Mouse (Mus musculus) frontal cortex, postnatal 36 days (tissue): Measurements from ENCODE around the gene Surf4.
A peak's percentile ranks its signal among the peaks of the same experiment; 100 is the strongest.
"Not testable (repeated sequence)": the region's sequence is repeated elsewhere in the genome, so short reads cannot be mapped to it uniquely, and the experiment has no call there.

ENCODE experiments used
- DNase-seq, 2 experiments: peaks; one replicate each; pipeline ENCODE4 v3.0.0; 2022; ENCODE audit warnings: low spot score in 2 of 2

The Surf4 gene

DNA sequence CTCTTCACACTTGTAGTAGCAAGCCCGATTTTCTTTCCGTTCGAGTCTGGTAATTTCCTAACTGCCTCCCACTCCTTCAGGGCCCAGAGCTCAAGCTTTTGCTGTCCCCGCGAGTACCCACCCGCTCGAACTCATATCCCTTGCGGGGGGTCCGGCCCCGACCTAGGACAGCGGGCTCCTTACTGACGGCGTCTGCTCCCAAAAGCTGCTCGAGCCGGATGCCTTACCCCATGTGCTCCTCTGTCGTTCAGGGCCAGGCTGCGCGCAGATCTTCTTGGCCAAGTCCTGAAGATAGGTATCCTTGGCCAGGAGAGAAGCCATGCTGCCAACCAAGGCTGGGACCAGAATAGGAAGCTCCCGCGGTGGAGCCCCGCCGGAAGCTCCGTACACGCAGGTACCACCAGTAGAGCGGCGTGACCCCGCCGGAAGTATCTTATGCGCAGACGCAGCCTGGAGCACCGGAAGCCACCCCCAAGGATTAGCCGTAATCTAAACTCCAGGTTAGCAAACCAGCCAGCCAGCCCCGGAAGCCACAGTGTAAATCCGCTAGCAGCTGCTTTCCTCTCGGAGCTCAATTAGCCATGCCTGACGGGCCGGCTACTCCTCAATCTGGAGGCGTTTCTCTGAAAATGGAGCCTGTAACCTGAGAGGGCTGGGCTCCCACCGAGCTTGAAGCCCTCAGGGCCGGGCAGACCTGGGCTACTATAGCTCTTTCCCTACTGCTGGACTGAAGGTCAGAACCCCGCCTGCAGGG, 31.1 kb downstream of the Surf4 start, which contains the start of gene Surf6:
Gene Surf6 (minus strand): TSS at position 413 of the 754 bp plus-strand sequence.
- peak; percentile 97 to 99 for DNase-seq

- no peak for DNase-seq
These were observed 31.8 kb downstream of the Surf4 start for GRCm38 (mm10) chr2:26901834-26902400.

DNA sequence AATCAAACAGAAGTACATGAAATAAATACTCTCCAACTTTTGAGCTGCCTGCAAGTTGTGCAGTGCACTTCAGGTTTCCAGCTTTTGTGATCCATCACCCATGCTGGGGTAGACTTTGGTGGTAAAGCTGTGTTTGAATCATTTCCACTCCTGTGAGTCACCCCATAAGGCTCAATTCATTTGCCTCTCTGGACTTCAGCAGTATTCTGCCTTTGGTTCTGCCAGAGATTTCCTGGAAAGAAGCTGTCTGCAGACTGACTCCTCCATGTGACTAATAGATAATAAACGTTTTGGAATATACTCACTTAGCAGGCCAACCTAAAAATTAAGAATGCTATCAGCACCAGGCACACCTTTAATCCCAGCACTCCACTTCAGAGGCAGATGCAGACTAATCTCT, 33.0 kb downstream of the Surf4 start:
- no peak for DNase-seq

- DNase-seq = no peak
These were observed 37.8 kb downstream of the Surf4 start for GRCm38 (mm10) chr2:26895898-26896297.

- DNase-seq = not testable (repeated sequence)
These were observed 47.6 kb downstream of the Surf4 start for GRCm38 (mm10) chr2:26886170-26886569.

GRCm38 (mm10) chr2:26885541-26885940, 48.2 kb downstream of the Surf4 start:
- DNase-seq = not testable (repeated sequence)

DNA sequence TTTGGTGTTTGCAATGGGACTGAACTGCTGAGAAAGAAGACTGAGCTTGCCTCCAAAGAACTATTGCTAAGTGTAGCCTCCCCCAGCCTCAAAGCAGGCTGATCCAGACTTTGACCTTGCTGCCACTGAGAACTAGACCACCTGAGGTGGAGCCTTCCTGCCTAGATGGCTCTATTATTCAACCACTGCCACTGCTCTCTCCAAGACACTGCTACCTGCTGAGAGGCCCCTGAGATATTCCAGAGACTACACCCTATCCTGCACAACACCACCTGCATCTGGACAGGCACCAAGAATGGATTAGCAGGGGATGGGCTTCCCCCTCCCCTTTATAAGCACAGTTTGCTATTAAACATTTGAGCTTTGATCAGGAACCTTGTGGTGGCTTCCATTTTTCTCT, 55.2 kb downstream of the Surf4 start:
- no peak for DNase-seq

DNA sequence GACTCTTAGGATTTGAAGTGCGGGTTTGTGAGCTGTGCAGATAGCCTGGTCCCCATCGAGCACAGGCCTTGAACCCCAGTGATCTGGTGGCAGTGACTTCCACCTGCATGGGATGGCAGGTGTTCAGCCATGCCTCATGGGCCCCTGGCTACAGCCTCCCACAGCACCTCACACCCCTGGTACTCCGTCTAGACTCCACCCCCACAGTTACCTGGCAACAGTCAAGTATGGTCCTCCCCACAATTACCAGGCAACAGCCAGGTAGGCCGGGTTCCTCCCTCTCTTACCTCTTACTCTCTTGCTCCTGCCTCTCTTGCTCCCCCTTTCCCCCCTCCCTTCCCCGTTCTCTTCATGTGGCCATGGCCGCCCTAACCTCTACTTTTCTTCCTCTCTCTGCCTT, 63.1 kb downstream of the Surf4 start:
- no peak for DNase-seq
